Mouse (Mus musculus) testis, adult 2 months (tissue): ENCODE data around the gene Mog.

ENCODE experiments used
- CTCF ChIP-seq: fragments of 200-500 bp; IDR thresholded peaks from 2 replicates; pipeline ENCODE4 v1.5.1; 2012; ENCODE audit warnings: low read depth, mild to moderate bottlenecking, inconsistent platforms, low read length, moderate library complexity; ENCODE audit not compliant: control insufficient read depth, insufficient read depth, insufficient replicate concordance
- POLR2A ChIP-seq: fragments of 200-500 bp; IDR thresholded peaks from 2 replicates; pipeline ENCODE4 v1.6.1; 2012; ENCODE audit warnings: low read depth, mild to moderate bottlenecking, inconsistent platforms, low read length, moderate library complexity; ENCODE audit not compliant: control insufficient read depth

DNA sequence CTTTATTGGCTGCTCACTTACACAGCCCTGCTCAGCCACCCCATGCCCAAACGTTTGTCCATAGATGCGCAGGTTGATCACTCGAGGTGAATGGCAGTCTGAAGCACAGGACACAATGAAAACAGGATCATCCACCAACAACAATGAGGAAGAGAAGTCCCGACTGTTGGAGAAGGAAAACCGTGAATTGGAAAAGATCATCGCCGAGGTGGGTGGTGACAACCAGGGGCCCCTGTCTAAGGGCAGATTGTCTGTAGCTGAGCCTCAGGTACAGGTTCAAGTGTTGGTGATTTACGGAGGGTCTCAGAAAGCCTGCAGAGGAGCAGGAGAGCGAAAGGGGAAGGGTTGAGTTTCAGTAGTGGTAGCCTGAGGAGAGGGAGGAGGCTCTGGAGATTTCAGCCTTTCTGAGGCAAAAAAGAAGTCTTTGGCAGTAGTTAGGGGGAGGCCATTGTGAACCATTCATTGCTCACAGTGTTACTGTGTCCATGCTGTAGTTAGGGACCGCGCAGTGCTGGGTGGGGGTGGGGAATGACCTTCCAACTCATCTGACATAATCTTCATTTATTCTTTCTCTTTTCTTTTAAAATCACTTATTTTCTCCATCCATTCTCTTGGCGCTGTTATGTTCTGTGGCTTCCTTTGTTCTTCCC, 49.0 kb upstream of the Mog start:
- TF ChIP-seq CTCF (no peak), POLR2A (no peak)
